Mouse (Mus musculus): ENCODE data around the gene Coa3. TPM values are rescaled to one million over a fixed set of nuclear protein-coding genes. Genes with fewer than 3 reads are reported as not detected.
"Not testable (repeated sequence)": the region's sequence is repeated elsewhere in the genome, so short reads cannot be mapped to it uniquely, and the experiment has no call there.

Gene Coa3
- total RNA-seq (2015; ENCODE audit: low replicate concordance) (12.3 and 29.8 TPM in 2 replicates), total RNA-seq (2017; ENCODE audit: low replicate concordance) (5.3 and 10.6 TPM in 2 replicates)

GRCm38 (mm10) chr11:101278223-101279192, at the start of gene Coa3, which contains the start of gene Cntd1:
Gene Coa3 (minus strand): TSS chr11:101279114.
Gene Cntd1 (plus strand): TSS chr11:101279012.
- ATAC-seq (replicated peaks; ENCODE audit: low FRiP score, poor library complexity, severe bottlenecking): peak; percentile 92

- 0 out of 2 replicates have a peak, but pooled peaks have one; percentile 26 for ATAC-seq (replicated peaks; ENCODE audit: low FRiP score, poor library complexity, severe bottlenecking)
Observed at GRCm38 (mm10) chr11:101327311-101327710, 48.4 kb upstream of the Coa3 start.

- no peak for ATAC-seq (replicated peaks; ENCODE audit: low FRiP score, poor library complexity, severe bottlenecking)
Observed at GRCm38 (mm10) chr11:101326147-101326546, 47.2 kb upstream of the Coa3 start.

- not testable (repeated sequence) for ATAC-seq (replicated peaks; ENCODE audit: low FRiP score, poor library complexity, severe bottlenecking)
Observed at GRCm38 (mm10) chr11:101325201-101325600, 46.3 kb upstream of the Coa3 start.

GRCm38 (mm10) chr11:101324763-101325162, 45.8 kb upstream of the Coa3 start, which contains the start of gene Aoc2:
Gene Aoc2 (plus strand): TSS chr11:101325063.
- no peak for ATAC-seq (replicated peaks; ENCODE audit: low FRiP score, poor library complexity, severe bottlenecking)

- ATAC-seq (replicated peaks; ENCODE audit: low FRiP score, poor library complexity, severe bottlenecking): peak; percentile 67
Observed at GRCm38 (mm10) chr11:101323609-101324008, 44.7 kb upstream of the Coa3 start.

GRCm38 (mm10) chr11:101316501-101316917, 37.6 kb upstream of the Coa3 start:
- peak; percentile 64 for ATAC-seq (replicated peaks; ENCODE audit: low FRiP score, poor library complexity, severe bottlenecking)

GRCm38 (mm10) chr11:101315665-101316500, 37.0 kb upstream of the Coa3 start, which contains the start of gene Psme3:
Gene Psme3 (plus strand): TSS chr11:101316213.
- ATAC-seq (replicated peaks; ENCODE audit: low FRiP score, poor library complexity, severe bottlenecking): peak; percentile 82

- ATAC-seq (replicated peaks; ENCODE audit: low FRiP score, poor library complexity, severe bottlenecking): no peak
Observed at GRCm38 (mm10) chr11:101315082-101315650, 36.3 kb upstream of the Coa3 start.

GRCm38 (mm10) chr11:101314567-101314966, 35.7 kb upstream of the Coa3 start:
- no peak for ATAC-seq (replicated peaks; ENCODE audit: low FRiP score, poor library complexity, severe bottlenecking)

- peak; percentile 39 for ATAC-seq (replicated peaks; ENCODE audit: low FRiP score, poor library complexity, severe bottlenecking)
Observed at GRCm38 (mm10) chr11:101312150-101312549, 33.2 kb upstream of the Coa3 start.

GRCm38 (mm10) chr11:101311083-101311482, 32.2 kb upstream of the Coa3 start:
- no peak for ATAC-seq (replicated peaks; ENCODE audit: low FRiP score, poor library complexity, severe bottlenecking)

- ATAC-seq (replicated peaks; ENCODE audit: low FRiP score, poor library complexity, severe bottlenecking): no peak
Observed at GRCm38 (mm10) chr11:101307744-101308143, 28.8 kb upstream of the Coa3 start.

GRCm38 (mm10) chr11:101302004-101302798, 23.3 kb upstream of the Coa3 start, which contains the start of gene Becn1:
Gene Becn1 (minus strand): TSS chr11:101302286.
- peak; percentile 87 for ATAC-seq (replicated peaks; ENCODE audit: low FRiP score, poor library complexity, severe bottlenecking)

GRCm38 (mm10) chr11:101301299-101302003, 22.5 kb upstream of the Coa3 start:
- ATAC-seq (replicated peaks; ENCODE audit: low FRiP score, poor library complexity, severe bottlenecking): peak; percentile 61

- peak; percentile 61 for ATAC-seq (replicated peaks; ENCODE audit: low FRiP score, poor library complexity, severe bottlenecking)
Observed at GRCm38 (mm10) chr11:101300881-101301280, 22.0 kb upstream of the Coa3 start.

- ATAC-seq (replicated peaks; ENCODE audit: low FRiP score, poor library complexity, severe bottlenecking): peak; percentile 44; the same call in 1 of the 2 replicates
Observed at GRCm38 (mm10) chr11:101295191-101295590, 16.3 kb upstream of the Coa3 start.

- no peak for ATAC-seq (replicated peaks; ENCODE audit: low FRiP score, poor library complexity, severe bottlenecking)
Observed at GRCm38 (mm10) chr11:101291231-101291630, 12.3 kb upstream of the Coa3 start.
